Mouse (Mus musculus): Measurements from ENCODE around the gene Gcdh.

Gene Gcdh

DNA sequence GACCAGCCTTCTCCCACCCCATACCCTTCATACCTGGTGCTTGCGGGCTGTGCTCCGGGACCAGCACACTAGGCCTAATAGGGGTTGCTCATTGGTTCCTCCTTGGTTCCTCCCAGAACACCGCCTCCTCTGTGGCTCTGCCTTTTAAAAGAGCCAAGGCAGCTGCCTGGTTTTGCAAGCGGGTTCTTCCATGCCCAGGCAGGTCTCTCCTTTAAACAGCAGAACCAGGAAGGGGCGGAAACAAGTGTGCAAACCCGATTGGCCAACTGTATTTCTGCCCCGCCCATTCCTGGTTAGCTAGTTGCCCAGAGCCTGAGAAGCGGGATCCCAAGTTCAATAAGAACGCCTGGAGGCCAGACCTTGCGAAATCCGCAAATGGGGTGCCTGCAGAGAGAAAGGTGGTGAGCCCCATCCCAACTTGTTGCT, at the start of gene Gcdh:
Gene Gcdh (minus strand): TSS at position 213 of the 426 bp plus-strand sequence.
- DNase-seq (ENCODE audit: low spot score in 2 of 2), result peak; percentile 87 to 89

DNA sequence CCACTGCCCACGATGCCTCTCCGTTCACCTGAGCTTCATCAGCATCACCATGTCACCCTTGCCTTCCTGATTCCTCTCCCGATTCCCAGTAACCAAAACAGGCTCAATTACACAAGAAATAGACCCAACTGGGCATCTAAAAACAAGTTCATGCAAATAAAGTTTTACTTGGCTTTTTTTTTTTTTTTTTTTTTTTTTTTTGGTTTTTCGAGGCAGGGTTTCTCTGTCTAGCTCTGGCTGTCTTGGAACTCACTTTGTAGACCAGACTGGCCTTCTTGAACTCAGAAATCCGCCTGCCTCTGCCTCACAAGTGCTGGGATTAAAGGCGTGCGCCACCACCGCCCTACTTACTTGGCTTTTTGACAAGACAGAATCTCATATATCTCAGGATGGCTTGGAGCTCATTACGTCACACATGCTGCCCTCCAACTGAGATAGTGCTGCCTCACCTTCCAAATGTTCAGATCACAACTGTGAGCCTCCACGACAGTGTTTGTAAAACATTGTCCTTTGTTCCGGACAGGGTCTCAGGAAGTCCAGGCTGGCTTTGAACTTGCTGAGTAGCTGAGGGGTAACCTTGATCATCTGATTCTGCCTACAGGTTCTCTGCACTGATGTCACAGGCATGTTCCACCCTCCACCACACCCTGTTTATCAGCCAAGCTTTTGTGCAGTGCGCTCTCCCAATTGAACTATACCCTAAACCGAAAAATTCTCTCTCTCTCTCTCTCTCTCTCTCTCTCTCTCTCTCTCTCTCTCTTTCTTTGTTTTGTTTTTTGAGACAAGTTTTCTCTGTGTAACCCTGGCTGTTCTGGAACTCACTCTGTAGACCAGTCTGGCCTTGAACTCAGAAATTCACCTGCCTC, 44.1 kb upstream of the Gcdh start:
- no peak for DNase-seq (ENCODE audit: low spot score in 2 of 2)

DNA sequence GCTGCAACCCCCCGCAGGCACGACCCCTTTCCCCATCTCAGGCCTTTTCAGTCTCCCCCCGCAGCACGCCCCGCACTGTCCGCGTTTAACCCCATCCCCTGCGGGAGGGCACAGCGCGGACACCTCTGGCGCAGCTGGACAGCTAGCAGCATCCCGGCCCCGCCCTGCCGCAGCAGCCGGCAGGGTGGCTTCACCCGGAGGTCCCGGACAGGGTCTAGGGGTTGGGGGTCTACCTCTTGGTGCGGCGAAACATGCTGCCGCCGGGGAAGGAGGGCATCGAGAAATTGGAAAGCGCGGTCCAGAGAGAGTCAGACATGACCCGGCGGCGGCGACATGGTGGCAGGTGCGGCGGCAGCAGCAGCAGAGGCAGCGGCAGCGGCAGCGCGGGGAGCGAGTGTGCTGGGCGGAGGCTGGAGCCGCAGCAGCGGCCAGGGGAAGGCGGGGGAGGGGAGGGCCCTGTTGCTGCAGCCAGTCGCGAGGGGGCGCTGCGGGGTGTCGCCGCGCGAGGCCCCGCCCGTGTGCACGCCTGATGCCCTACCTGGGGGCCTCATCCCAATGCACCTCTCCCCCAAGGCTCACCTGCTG, 43.3 kb upstream of the Gcdh start, which contains the start of gene Mast1:
Gene Mast1 (minus strand): TSS at position 398 of the 585 bp plus-strand sequence.
- peak in 1 of 2 experiments; percentile 72 for DNase-seq (ENCODE audit: low spot score in 2 of 2)

DNA sequence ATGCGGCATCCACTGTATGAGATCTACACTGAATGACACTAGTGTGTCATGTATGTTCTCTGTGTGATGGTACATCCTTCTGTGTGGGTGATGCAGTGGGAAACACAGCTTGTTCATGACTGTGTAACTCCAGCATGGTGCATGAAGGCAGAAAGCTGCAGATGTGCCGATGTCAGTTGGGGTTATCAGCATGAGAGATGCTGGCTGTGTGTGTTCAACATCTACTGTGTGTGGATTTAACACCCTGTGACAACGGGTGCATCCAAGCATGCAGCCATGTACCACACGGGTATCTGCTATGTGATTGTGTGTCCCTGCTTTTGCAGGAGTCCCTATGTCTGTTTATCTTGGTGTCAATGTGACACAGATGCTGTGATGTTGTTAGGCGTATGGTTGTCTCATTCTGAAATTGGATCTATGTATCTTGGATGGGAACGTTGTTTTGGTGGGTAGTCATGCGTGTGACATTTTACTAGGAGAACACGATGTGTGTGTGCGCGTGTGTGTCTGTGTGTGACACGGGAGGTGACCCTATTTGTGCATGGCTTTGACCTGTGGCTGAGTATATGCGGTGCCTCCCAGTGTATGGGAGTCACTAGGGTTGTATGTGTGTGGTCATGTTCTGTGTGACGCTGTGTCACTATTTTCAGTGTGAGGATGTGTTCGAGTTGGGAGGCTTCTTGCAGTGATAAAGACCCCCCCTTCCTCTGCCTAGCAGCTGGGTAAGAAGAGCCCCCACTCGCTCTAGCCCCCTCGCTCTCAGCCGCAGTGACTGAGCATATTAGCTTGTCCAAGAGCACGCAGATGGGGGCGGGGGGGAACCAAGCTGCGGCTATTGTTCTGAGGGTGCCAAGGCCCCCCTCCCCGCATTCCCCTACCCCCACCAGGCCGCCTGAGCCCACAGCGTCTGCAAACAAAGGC, 42.6 kb upstream of the Gcdh start:
- no peak for DNase-seq (ENCODE audit: low spot score in 2 of 2)

GRCm38 (mm10) chr8:84935489-84935888, 41.8 kb upstream of the Gcdh start:
- no peak for DNase-seq (ENCODE audit: low spot score in 2 of 2)

DNA sequence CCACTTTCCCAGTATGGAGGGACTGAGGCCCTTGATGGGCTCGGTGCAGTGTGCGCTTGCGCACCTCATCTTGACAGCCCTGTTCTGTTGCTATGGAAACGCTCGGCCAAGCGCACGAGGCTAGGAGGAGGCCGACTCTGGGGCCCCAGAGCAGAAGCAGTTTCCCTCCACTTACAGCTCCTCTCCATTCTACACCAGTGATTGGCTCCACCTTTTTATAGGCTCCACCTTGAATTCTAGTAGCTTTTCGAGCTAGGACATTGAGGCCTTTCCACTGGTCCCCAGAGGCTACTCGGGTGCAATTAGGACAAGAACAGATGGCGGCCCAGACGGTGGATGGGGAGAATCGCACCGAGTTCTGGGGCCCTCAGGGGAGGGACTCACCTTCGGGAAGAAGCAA, 41.1 kb upstream of the Gcdh start:
- peak in 1 of 2 experiments; percentile 54 for DNase-seq (ENCODE audit: low spot score in 2 of 2)

DNA sequence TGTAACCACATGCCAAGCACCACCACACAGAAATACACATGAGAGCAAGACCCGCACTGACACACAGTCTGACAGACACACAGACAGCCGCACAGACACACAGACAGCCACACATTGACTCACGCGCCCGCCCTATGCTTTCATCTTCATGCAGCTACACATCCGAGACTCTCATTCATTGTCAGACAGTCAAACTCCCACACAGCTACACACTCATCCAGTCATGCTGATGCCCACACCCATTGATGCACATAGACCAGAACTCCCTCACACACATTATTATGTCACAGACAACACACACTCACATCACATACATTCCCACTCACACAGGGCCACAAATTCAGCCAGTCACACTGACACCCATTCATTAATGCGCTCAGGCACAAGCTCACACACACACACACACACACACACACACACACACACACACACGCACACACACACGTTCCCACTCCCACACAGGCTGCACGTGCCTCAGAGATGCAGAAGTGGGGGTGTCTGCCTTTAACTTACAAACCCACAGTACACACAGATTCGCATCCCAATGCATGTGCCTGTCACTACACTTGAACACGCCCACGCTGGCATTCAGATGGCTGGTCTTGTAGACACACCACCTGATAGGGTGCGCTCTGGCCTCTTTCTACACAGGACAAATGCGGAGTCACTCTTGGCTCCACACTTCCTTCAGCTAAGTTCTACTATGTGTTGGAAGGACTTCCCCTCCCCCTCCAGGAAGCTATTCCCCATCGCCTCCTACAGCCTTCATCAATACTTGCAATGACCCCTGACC, 40.2 kb upstream of the Gcdh start:
- no peak for DNase-seq (ENCODE audit: low spot score in 2 of 2)

DNA sequence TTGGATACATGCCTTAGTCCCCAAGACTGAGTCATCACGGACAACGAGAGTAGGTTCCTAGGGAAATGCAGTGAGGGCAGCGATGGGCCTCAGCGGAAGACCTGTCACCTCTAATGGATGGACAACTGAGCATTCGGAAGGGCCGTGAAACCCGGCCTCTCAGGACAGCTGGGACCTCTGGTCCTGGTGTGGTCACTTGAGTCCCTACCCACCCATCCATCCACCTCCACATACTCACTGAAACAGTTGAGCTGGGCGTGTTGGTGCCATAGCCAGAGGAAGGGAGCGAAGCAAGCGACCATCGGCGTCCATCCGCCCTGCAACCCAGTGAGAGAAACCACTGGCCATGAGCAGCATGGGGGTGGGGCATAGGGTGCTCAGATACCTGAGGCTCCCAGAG, 36.9 kb upstream of the Gcdh start:
- DNase-seq (ENCODE audit: low spot score in 2 of 2), result no peak

DNA sequence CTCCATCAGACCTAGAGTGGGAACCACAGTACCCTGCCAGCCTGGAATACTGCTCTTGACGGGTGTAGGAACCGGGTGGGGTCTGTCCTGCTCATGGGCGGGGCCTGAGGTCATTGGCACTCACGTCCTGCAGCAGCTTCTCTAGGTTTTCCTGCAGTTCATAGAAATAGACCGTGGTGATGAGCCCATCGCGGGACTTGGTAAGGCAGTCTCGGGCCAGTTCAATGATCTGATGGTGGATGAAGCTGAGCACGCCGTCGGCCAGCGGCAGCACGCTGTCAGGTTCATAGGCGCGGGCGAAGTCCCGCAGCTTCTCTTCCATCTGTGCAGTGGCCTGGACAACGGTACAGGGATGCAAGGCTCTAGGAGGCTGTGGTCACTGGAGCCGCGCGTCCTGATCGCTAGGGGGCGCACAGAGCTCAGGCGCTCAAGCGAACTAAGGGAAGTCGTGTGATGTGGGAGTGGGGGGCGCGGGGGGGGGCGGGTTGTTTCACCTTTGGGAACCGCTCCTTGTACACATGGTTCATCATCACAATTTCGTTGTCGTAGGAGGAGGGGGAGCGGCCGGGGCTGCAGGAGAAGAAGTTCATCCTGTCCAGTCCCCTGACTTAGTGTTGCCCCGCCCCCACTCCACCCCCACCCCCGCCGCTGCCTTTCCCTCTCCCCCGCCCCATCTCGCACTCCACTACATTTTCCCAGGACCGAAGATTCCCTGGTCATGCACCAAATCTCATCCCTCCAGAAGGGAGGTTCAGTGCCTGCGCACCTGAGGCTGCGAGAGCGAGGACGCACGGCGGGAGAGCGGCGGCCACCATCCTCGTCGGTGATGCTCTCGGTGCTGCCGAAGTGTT, 35.0 kb upstream of the Gcdh start:
- no peak for DNase-seq (ENCODE audit: low spot score in 2 of 2)

DNA sequence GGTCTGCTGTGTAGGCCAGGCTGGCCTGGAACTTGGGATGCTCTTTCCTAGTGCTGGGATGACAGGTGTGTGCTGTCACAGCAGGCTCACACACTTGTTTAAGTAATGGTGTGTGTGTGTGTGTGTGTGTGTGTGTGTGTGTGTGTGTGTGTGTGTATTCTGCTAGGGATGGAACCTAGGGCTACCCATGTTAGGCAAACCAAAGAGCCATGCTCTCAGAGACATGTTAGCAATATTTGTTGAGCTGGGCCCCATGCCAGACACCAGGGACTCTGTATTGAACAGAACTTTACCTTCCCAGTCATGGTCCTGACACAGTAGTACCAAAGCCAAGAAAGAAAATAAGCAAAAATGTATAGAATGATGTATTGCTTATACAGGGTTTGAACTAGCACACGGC, 33.8 kb upstream of the Gcdh start:
- no peak for DNase-seq (ENCODE audit: low spot score in 2 of 2)

- no peak for DNase-seq (ENCODE audit: low spot score in 2 of 2)
Measured at GRCm38 (mm10) chr8:84925557-84925956, 31.8 kb upstream of the Gcdh start.

DNA sequence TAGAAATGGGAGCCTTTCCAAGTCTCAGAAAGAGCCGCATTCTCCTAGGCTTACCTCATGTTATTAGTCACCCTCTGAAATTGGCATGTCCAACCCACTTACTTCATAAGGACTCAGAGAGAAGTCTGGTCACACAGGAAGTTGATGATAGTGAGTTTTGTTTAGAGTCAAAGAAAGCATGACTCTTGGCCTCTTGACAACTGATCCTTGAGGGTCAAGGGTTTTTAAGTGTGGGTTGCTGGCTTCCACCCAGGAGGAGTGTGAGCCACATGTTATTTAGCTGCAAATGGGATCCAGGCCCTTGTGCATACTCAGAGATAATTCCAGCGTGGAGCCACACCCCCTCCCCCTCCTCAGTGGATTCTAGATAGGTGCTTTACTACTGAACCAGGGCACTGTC, 27.9 kb upstream of the Gcdh start:
- no peak for DNase-seq (ENCODE audit: low spot score in 2 of 2)

DNA sequence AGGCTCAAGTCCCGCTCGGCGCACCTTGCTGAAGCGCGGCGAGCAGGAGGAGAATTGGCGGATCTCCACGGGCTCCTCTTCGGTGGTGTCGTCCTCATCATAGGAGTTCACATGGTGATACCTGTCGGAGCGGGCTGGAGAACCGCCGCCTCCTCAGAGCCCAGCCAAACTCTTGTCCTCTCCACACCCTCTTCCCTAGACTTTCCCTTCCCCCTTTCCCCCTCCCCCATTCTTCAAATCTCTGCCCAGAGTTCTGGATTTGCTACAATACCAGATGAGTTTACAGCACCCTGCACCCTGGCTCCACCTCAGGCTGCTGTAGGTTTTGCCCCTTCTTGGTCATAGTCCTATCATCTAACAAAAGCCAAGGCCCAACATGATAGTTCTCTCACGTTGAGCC, 24.9 kb upstream of the Gcdh start:
- DNase-seq (ENCODE audit: low spot score in 2 of 2), result no peak

- no peak for DNase-seq (ENCODE audit: low spot score in 2 of 2)
Measured at GRCm38 (mm10) chr8:84917781-84918180, 24.1 kb upstream of the Gcdh start.

DNA sequence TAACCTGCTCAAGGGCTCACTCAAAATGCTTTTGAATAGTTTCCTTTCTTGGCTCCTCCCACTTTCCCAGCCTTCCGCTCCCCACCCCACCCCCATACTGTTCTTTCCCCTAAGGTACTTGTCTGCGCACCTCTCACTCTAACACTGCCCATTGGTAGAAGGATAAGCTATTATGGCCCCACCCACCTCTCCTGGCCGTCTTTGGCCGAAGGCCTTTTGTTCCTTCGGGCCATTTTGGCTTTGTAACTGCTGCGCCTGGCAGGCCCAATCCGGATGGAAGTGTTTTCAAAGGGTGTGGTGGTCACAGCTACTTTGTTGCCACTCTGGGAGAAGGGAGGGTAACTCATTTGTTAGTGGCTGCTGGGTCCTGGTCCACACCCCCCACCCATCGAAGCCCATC, 21.5 kb upstream of the Gcdh start:
- no peak for DNase-seq (ENCODE audit: low spot score in 2 of 2)

- no peak for DNase-seq (ENCODE audit: low spot score in 2 of 2)
Measured at GRCm38 (mm10) chr8:84913960-84914359, 20.2 kb upstream of the Gcdh start.

DNA sequence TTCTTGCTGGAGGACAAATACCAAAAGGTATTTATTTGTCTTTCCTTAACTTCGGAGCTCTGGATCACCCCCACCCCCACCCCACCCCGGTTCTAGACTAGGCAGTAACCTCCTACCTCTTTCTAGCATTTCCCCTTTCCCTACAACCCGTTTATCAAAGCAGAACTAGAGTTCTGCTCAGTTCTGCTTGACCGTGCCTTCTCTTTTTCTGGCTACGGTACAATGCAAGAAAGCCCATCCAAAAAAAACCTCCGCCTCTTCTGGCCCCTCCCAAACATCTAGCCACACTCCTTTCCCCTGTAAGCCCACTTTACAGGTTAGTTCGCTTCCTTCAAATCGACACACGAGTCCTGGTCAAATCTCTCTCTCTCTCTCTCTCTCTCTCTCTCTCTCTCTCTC, 19.8 kb upstream of the Gcdh start:
- DNase-seq (ENCODE audit: low spot score in 2 of 2), result no peak

DNA sequence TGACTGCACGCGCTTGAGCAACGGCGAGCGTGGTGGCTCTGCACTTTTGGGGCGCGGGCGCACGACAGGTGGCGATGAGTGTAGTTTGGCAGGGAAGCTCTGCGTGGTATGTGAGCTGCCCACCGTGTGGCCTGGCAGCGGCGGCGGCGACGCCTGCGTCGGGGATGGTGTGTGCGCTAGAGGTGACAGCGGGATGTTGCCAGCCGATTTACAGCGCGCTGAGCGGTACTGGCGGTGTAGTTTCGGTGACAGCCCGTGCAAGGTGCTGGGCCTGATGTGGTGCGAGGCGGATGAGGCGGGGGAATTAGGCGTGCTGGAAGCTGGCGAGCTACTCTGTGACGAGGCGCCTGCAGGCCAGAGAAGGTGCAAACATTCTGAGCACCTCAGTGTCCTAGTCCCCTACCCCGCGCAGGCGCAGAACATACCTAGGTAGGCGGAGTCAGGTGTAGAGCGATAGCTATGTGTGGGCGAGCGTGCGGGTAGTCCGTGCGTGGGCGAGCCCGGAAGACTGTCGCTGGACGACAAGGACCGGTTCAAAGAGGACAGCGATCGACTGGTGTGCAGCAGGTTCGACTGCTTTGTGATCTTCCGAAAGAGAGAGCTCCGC, 19.3 kb upstream of the Gcdh start:
- no peak for DNase-seq (ENCODE audit: low spot score in 2 of 2)

GRCm38 (mm10) chr8:84912391-84912790, 18.7 kb upstream of the Gcdh start:
- DNase-seq (ENCODE audit: low spot score in 2 of 2), result no peak

GRCm38 (mm10) chr8:84911854-84912253, 18.1 kb upstream of the Gcdh start:
- DNase-seq (ENCODE audit: low spot score in 2 of 2), result no peak

All from frontal cortex, postnatal 10 days (tissue).